Mouse (Mus musculus) macrophage (primary cell): Measurements from ENCODE around the gene Gm6465. TPM values are rescaled to one million over a fixed set of nuclear protein-coding genes. Genes with fewer than 3 reads are reported as not detected.
"Not testable (repeated sequence)": the region's sequence is repeated elsewhere in the genome, so short reads cannot be mapped to it uniquely, and the experiment has no call there.

Experiments used
- H3K27ac ChIP-seq: fragments of 350-480 bp; formaldehyde crosslinking; 2 replicates; pipeline ENCODE4 v1.9.0; 2021
- H3K36me3 ChIP-seq: fragments of 350-480 bp; formaldehyde crosslinking; 2 replicates; pipeline ENCODE4 v1.9.0; 2021; ENCODE audit errors: inconsistent target
- H3K4me3 ChIP-seq: fragments of 350-480 bp; formaldehyde crosslinking; 2 replicates; pipeline ENCODE4 v1.9.0; 2021; ENCODE audit errors: inconsistent target
- H3K79me2 ChIP-seq: fragments of 350-480 bp; formaldehyde crosslinking; 2 replicates; pipeline ENCODE4 v1.9.0; 2021; ENCODE audit errors: inconsistent target
- WGBS: methylation state at CpG from one replicate; pipeline ENCODE4 v1.1.7; 2026; ENCODE audit warnings: inconsistent platforms; ENCODE audit not compliant: missing documents; 5-methylcytosine and 5-hydroxymethylcytosine counted together
- polyA plus RNA-seq: library from polyadenylated mRNA; stranded (reverse); fragments of 250-400 nt; gene quantifications from 3 replicates; pipeline ENCODE4 v1.2.4, GENCODE M21; 2018; ENCODE audit warnings: inconsistent platforms
- total RNA-seq, 78 experiments: library from RNA; depleted of rRNA; stranded (reverse); fragments of 250-400 nt; gene quantifications; 1 replicate in 9 of 78; 2 replicates in 24 of 78; 3 replicates in 43 of 78; 4 replicates in 2 of 78; pipeline ENCODE4 v1.2.4; 2018; ENCODE audit warnings: inconsistent platforms in 56 of 78

Gene Gm6465
- total RNA-seq (2018; cell fraction: chromatin; rRNA removed) = not detected
- not detected for total RNA-seq (2018; cell fraction: cytosol; rRNA removed)
- not detected for total RNA-seq (2018; cell fraction: nucleus; rRNA removed)
- not detected in 3 replicates for polyA plus RNA-seq

GRCm38 (mm10) chr5:11845239-11845638 lies at the start of gene Gm6465:
Gm6465 (plus strand) TSS chr5:11845539.
- not testable (repeated sequence) for H3K36me3 ChIP-seq, H3K4me3 ChIP-seq, H3K27ac ChIP-seq, H3K79me2 ChIP-seq
- no CpG with 5 or more reads among the region's 2 CpGs for WGBS

DNA sequence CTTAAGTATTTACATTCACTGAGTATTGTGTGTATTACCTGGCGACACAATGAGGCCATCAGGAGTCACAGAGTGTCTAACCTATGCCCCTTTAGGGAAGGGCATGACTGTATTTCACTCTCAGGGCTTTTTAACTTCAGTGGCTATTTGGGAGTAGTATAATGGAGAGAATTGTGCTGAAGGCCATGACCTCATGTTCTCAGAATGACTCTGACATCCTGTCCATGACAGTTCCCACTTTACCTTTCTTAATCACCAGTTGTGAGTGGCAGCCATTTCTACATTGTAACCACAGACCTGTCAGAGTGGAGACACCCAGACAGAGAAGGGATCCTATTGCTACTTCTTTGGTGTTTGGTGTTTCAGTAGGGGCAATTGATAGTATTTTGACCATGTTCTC lies 485 bp downstream of the Gm6465 start:
- not testable (repeated sequence) for H3K27ac ChIP-seq, H3K79me2 ChIP-seq, H3K36me3 ChIP-seq, H3K4me3 ChIP-seq
- WGBS = 80% methylated on average over 1 of the region's 1 CpGs

DNA sequence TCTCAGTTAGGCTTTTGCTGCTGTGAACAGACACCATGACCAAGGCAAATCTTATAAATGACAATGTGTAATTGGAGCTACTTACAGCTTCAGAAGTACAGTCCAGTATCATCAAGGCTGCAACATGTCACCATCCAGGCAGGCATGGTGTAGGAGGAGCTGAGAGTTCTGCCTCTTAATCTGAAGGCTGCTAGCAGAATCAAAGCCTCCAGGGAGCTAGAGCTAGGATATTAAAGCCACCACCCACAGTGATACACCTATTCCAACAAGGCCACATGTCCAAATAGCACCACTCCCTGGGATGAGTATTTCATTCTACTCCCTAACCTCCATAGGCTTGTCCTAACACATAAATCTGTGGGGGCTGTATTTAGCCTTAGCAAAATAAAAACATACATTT lies 12.6 kb downstream of the Gm6465 start:
- not testable (repeated sequence) for H3K27ac ChIP-seq, H3K79me2 ChIP-seq, H3K36me3 ChIP-seq, H3K4me3 ChIP-seq

Other genes starting within 250 kb of the Gm6465 start
- gene Gm8922, start 163.6 kb upstream of the Gm6465 start, polyA plus RNA-seq = not detected in 3 replicates
- not detected in 3 replicates for gene Gm8926, start 75.0 kb upstream of the Gm6465 start, polyA plus RNA-seq
- not detected in 3 replicates for gene 4933402N22Rik, start 72.5 kb downstream of the Gm6465 start, polyA plus RNA-seq